Mouse (Mus musculus) megakaryocyte, embryonic 14.5 days (primary cell): ENCODE data around the gene Spib. TPM values are rescaled to one million over a fixed set of nuclear protein-coding genes. Genes with fewer than 3 reads are reported as not detected.

Experiments used
- H3K27me3 ChIP-seq: replicated peaks from 2 replicates; pipeline ENCODE3; 2012; ENCODE audit warnings: inconsistent platforms
- H3K36me3 ChIP-seq: replicated peaks from 2 replicates; pipeline ENCODE3; 2012; ENCODE audit warnings: low read length, inconsistent platforms, mixed read lengths
- H3K4me1 ChIP-seq: 2 replicates; pipeline ENCODE4 v1.6.1; 2012; ENCODE audit warnings: inconsistent platforms
- H3K4me3 ChIP-seq: replicated peaks from 2 replicates; pipeline ENCODE3; 2012; ENCODE audit warnings: moderate library complexity, mild to moderate bottlenecking, inconsistent platforms
- H3K9me3 ChIP-seq: 2 replicates; pipeline ENCODE4 v1.6.1; 2012; ENCODE audit warnings: inconsistent platforms
- FLI1 ChIP-seq: IDR thresholded peaks from 2 replicates; pipeline ENCODE4 v1.6.1; 2012; ENCODE audit warnings: low read length, inconsistent platforms, mixed read lengths
- GATA1 ChIP-seq: IDR thresholded peaks from 3 replicates; pipeline ENCODE4 v1.6.1; 2012; ENCODE audit warnings: mixed read lengths, low read length, inconsistent platforms, borderline replicate concordance
- polyA plus RNA-seq: library from polyadenylated mRNA; stranded (reverse); fragments of >175 nt; gene quantifications from 2 replicates; pipeline ENCODE4 v1.2.3, GENCODE M21; 2012; ENCODE audit warnings: low replicate concordance; ENCODE audit not compliant: insufficient read depth

Spib gene
- polyA plus RNA-seq, 1 experiment, result 0.64 TPM

GRCm38 (mm10) chr7:44537009-44537408 is 5.1 kb upstream of the Spib start:
- Histone ChIP-seq H3K36me3 (peaks cover 100% of the 10 kb centered on the region), H3K9me3 (no peaks in the 10 kb centered on the region), H3K27me3 (no peaks in the 10 kb centered on the region), H3K4me3 (no peak overlapping the region), H3K4me1 (peaks cover 10% of the 10 kb centered on the region; the same call in 1 of the 2 replicates)
- TF ChIP-seq FLI1, result no peak
- no peak for TF ChIP-seq GATA1

DNA sequence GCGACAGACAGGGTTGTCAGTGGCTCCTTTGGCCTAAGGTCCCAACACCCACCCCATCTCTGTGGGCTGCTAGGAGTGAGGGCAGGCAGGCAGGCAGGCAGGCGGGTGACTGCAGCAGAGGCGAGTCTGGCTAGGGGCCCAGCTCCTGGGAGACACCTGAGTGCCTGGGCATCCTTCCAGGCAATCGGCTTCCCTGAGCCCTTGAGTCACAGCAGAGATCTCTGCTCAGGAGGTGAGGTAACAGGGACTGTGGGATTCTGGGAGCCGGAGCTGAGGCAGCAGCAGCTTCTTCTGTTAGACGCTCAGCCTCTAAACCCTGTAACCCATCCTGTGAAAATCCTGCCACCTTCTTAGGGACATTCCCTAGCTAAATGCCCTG is 4.7 kb upstream of the Spib start:
- H3K4me3 ChIP-seq, result no peak overlapping the region
- H3K36me3 ChIP-seq, result peaks cover 97% of the 10 kb centered on the region
- no peaks in the 10 kb centered on the region for H3K27me3 ChIP-seq
- TF ChIP-seq FLI1, result no peak
- TF ChIP-seq GATA1, result no peak
- peaks cover 13% of the 10 kb centered on the region for H3K4me1 ChIP-seq
- H3K9me3 ChIP-seq, result no peaks in the 10 kb centered on the region

- Histone ChIP-seq H3K9me3 (no peaks in the 10 kb centered on the region), H3K4me3 (no peak overlapping the region), H3K36me3 (peaks cover 90% of the 10 kb centered on the region), H3K27me3 (no peaks in the 10 kb centered on the region), H3K4me1 (peaks cover 20% of the 10 kb centered on the region)
- TF ChIP-seq GATA1 (no peak), FLI1 (no peak)
Observed at GRCm38 (mm10) chr7:44535657-44536589, 4.1 kb upstream of the Spib start.

- no peak overlapping the region for H3K4me3 ChIP-seq
- H3K36me3 ChIP-seq, result peaks cover 79% of the 10 kb centered on the region
- H3K9me3 ChIP-seq, result no peaks in the 10 kb centered on the region
- peaks cover 5% of the 10 kb centered on the region for H3K27me3 ChIP-seq
- TF ChIP-seq GATA1 (no peak), FLI1 (no peak)
- H3K4me1 ChIP-seq, result peaks cover 20% of the 10 kb centered on the region
Observed at GRCm38 (mm10) chr7:44534656-44535441, 3.0 kb upstream of the Spib start.

DNA sequence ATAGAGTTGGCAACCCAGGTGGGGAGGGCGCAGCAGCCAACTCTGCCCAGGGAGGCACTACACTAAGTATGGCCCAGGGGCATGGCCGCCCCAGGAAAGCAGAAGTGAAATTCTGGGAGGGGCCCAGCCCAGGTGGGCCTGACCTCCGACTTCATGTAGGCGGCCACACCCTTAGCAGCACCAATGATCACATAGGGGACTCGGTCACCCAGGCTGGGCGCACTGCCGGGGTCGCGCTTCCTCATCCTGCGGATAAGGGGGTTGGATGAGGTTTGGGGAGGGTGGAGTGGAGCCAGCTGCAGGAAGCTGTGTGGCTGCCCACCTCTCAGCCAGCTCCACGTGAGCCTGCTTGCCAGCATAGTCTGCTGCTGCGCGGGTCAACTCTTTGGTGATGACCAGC is 2.4 kb upstream of the Spib start:
- Histone ChIP-seq H3K4me3 (no peak overlapping the region), H3K27me3 (peaks cover 11% of the 10 kb centered on the region), H3K4me1 (peaks cover 20% of the 10 kb centered on the region), H3K9me3 (no peaks in the 10 kb centered on the region), H3K36me3 (peaks cover 73% of the 10 kb centered on the region)
- TF ChIP-seq FLI1 (no peak), GATA1 (no peak)

DNA sequence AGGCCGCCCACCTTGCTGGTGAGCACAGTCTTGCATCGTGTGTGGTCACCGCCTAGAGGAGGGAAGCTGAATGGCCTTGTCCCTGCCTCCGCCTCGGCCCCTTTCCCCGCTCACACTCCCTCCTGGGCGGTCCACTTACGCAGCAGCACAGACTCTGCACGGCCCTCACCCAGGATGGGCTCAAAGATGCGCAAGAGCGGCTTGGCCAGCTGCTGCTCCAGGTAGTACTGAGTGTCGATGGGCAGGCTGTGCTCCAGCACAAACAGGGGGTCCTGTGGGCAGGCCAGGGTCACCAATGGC is 1.8 kb upstream of the Spib start:
- TF ChIP-seq GATA1 (no peak), FLI1 (no peak)
- peaks cover 22% of the 10 kb centered on the region for H3K4me1 ChIP-seq
- H3K27me3 ChIP-seq, result peaks cover 16% of the 10 kb centered on the region
- H3K9me3 ChIP-seq, result no peaks in the 10 kb centered on the region
- H3K36me3 ChIP-seq, result peaks cover 68% of the 10 kb centered on the region
- no peak overlapping the region for H3K4me3 ChIP-seq

DNA sequence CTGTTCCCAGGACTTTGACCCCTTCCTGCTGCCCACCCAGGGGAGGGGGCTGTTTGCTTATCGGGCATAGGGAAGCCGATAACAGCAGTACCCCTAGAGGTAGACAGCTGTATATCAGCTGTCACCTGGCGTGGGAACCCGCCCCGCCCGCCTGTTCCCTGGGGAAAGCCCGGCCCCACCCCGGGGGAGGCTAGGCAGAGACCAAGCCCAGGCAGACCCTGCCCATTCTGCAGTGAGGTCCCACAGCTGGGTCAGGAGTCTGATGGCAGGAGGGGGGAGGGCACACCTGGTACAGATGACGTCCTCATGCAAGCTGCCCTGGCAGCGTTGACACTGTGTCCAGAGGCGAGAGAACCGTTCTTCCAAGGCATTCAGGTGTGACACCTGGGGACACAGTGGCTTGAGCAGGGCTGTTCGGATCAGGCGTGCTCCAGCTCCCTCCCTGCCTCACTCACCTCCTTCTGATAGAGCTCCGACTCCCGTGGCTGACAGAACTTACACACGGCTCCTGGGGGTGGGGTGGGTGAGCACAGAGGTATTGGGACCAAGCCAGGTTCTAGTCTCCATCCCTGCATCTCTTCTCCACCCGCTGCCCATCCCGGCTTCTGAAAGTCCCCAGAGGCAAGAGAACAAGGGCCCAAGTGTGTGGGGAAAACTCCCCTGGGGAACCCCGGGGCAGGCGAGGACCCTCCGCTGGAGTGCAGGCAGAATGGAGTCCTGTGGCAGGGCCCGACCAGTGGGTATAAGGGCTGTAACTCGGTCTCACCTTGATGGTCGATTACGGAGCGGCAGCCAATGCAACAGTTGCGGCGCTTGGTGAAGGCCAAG is 1.3 kb upstream of the Spib start:
- peaks cover 26% of the 10 kb centered on the region for H3K4me1 ChIP-seq
- TF ChIP-seq FLI1, result no peak
- TF ChIP-seq GATA1, result no peak
- no peaks in the 10 kb centered on the region for H3K9me3 ChIP-seq
- H3K27me3 ChIP-seq, result peaks cover 22% of the 10 kb centered on the region
- peaks cover 62% of the 10 kb centered on the region for H3K36me3 ChIP-seq
- H3K4me3 ChIP-seq, result no peak overlapping the region

GRCm38 (mm10) chr7:44531207-44531606 is 664 bp downstream of the Spib start:
- no peak overlapping the region for H3K4me3 ChIP-seq
- H3K36me3 ChIP-seq, result peaks cover 43% of the 10 kb centered on the region
- H3K4me1 ChIP-seq, result peaks cover 37% of the 10 kb centered on the region
- H3K9me3 ChIP-seq, result no peaks in the 10 kb centered on the region
- peaks cover 35% of the 10 kb centered on the region for H3K27me3 ChIP-seq
- TF ChIP-seq FLI1, result no peak
- TF ChIP-seq GATA1, result no peak

DNA sequence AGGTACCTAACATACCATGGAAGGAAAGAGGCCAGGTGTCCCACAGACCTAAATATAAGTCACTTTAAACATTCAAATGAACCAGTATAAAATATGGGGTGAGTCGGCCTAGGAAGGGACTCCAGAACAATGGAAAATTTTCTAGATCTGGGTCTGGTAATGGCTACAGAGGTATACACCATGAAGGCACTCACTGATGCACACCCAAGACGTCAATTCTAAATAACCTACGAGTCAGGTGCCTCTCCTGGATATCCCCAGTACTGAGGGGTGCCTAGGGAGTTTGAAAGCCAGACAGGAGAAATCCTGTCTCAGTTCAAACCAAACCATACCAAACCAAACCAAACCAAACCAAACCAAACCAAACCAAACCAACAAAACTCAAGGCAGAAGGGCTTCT is 1.4 kb downstream of the Spib start:
- H3K4me3 ChIP-seq, result no peak overlapping the region
- H3K27me3 ChIP-seq, result peaks cover 41% of the 10 kb centered on the region
- H3K36me3 ChIP-seq, result peaks cover 36% of the 10 kb centered on the region
- H3K9me3 ChIP-seq, result no peaks in the 10 kb centered on the region
- peaks cover 37% of the 10 kb centered on the region for H3K4me1 ChIP-seq
- TF ChIP-seq GATA1 (no peak), FLI1 (no peak)
